In the genomic region with DNA sequence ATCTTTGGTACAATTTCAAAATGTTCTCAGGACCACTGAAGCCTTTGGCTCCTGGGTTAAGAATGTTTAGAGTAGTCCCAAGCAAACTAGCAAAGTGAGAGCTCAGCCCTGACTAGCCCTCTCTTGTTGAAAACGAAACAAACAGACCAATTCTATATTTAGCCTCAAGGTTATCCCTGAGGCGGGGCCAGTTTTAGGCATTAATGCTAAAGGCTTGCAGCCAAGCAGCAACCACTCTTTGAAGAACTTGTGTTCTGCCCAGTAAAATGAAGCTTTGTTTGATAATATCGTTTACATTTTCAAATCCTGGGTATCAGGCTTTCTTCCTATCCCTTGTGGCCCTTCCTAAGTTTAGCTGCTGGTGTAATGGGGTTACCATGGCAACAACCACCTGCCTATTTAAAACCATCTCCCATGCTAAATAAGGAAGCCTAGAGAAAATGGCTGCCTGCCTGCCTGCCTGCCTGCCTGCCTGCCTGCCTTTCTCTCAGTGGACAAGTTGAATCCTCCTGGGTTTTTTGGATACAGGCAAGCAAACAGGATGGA, we compare ENCODE assay signal across 8 mouse cellular contexts.
DNase-seq lines count a peak whose midpoint lies in the region; ATAC-seq and TF ChIP-seq lines count a peak whose summit lies in the region.

No protein-coding gene starts in this region.

- H3K9me3 ChIP-seq in lung, embryonic 14.5 days (ENCODE audit: low read depth, low read length), result no peaks in the 10 kb centered on the region
- H3K9me3 ChIP-seq in neural tube, embryonic 15.5 days (replicated peaks), result no peaks in the 10 kb centered on the region

- no peak overlapping the region for H3K9ac ChIP-seq in lung, embryonic 14.5 days
- no peak overlapping the region for H3K9ac ChIP-seq in neural tube, embryonic 15.5 days (replicated peaks)

- WGBS in lung, embryonic 14.5 days, result 7% methylated on average over 3 of the region's 3 CpGs
- WGBS in lung, adult 2 months, result 2% methylated on average over 3 of the region's 3 CpGs
- 35% methylated on average over 3 of the region's 3 CpGs for WGBS in neural tube, embryonic 15.5 days

- H3K4me2 ChIP-seq in lung, embryonic 14.5 days, result peak overlapping the region; percentile 2; the same call in 1 of the 2 replicates
- no peak overlapping the region; the same call in 1 of the 2 replicates for H3K4me2 ChIP-seq in neural tube, embryonic 15.5 days

- peaks cover 25% of the 10 kb centered on the region for H3K4me1 ChIP-seq in lung, embryonic 14.5 days (ENCODE audit: insufficient read depth)
- H3K4me1 ChIP-seq in lung, adult 2 months (ENCODE audit: control insufficient read depth, insufficient read depth, low read length), result peaks cover 8% of the 10 kb centered on the region
- H3K4me1 ChIP-seq in neural tube, embryonic 15.5 days, result peaks cover 30% of the 10 kb centered on the region

- peak; percentile 30 to 78 for DNase-seq in adrenal gland, adult (ENCODE audit: inconsistent age in 2 of 2, low spot score in 1 of 2)
- no peak for DNase-seq in adrenal gland, adult 8-10 months
- peak; percentile 74 for DNase-seq in lung, embryonic 14.5 days
- no peak for DNase-seq in lung, adult 2 months
- peak; percentile 59 to 68 for DNase-seq in heart, adult 18-20 months
- peak; percentile 90 for DNase-seq in layer of hippocampus, adult 9-11 months
- no peak for DNase-seq in T-cell, adult 2 months (ENCODE audit: low spot score)

- TF ChIP-seq POLR2A in lung, adult 2 months (IDR thresholded peaks at IDR 0.05; ENCODE audit: borderline replicate concordance, extremely low read depth, low read depth, low read length), result no peak

- H3K36me3 ChIP-seq in lung, embryonic 14.5 days (ENCODE audit: insufficient read depth), result no peaks in the 10 kb centered on the region
- no peaks in the 10 kb centered on the region for H3K36me3 ChIP-seq in neural tube, embryonic 15.5 days

- H3K27ac ChIP-seq in lung, embryonic 14.5 days (ENCODE audit: low read depth), result peak overlapping the region; percentile 78
- H3K27ac ChIP-seq in neural tube, embryonic 15.5 days (replicated peaks), result peak overlapping the region; percentile 64

- H3K27me3 ChIP-seq in lung, embryonic 14.5 days (ENCODE audit: insufficient read depth, low read length), result no peaks in the 10 kb centered on the region
- H3K27me3 ChIP-seq in neural tube, embryonic 15.5 days (replicated peaks), result no peaks in the 10 kb centered on the region

- no peak for TF ChIP-seq CTCF in lung, embryonic 14.5 days (IDR thresholded peaks at IDR 0.05; ENCODE audit: low read depth)
- TF ChIP-seq CTCF in lung, adult 2 months (IDR thresholded peaks at IDR 0.05; ENCODE audit: insufficient read depth, low read length), result no peak

- H3K4me3 ChIP-seq in lung, embryonic 14.5 days (ENCODE audit: low read depth, low read length), result no peak overlapping the region
- H3K4me3 ChIP-seq in lung, adult 2 months (replicated peaks; ENCODE audit: extremely low read depth, low read depth, low read length), result no peak overlapping the region
- no peak overlapping the region for H3K4me3 ChIP-seq in neural tube, embryonic 15.5 days (replicated peaks)

- ATAC-seq in lung, embryonic 14.5 days (ENCODE audit: insufficient read depth), result 0 out of 2 replicates have a peak, but pooled peaks have one; percentile 36
- peak; percentile 67; the same call in 1 of the 2 replicates for ATAC-seq in neural tube, embryonic 15.5 days (ENCODE audit: low FRiP score)

Comparison
In these comparisons a context has a peak if more than half of its experiments do, and no peak if none do; other contexts are left out.
1. DNase-seq: peak in adrenal gland, adult (2 of 2), lung, embryonic 14.5 days (single experiment), heart, adult 18-20 months (2 of 2) and layer of hippocampus, adult 9-11 months (single experiment); none in adrenal gland, adult 8-10 months (single experiment), lung, adult 2 months (single experiment) and T-cell, adult 2 months (single experiment).